Mouse (Mus musculus) gastrocnemius, postnatal 4 days (tissue): ENCODE data around the gene Retn. TPM values are rescaled to one million over a fixed set of nuclear protein-coding genes. Genes with fewer than 3 reads are reported as not detected.

ENCODE experiments used
- DNase-seq, 2 experiments: peaks; one replicate each; pipeline ENCODE4 v3.0.0; 2021 to 2022; ENCODE audit warnings: low spot score in 2 of 2, mixed read lengths in 2 of 2
- long read RNA-seq, 2 experiments: library from polyadenylated mRNA; stranded (forward); transcript quantifications; one replicate each; pipeline ENCODE4 v2.0.0; 2021
- total RNA-seq, 2 experiments: library from RNA; stranded (reverse); gene quantifications; 2 replicates each; pipeline ENCODE4 v1.2.3; 2021

Gene Retn
- 10 to 100 TPM in 1 of 2 experiments, 1 to 10 TPM in 1; 7.6 to 11.6 TPM for total RNA-seq
- long read RNA-seq, experiment 1, transcript Retn-201 (5 exons, 874 nt) = major isoform, 5 of 6 reads
- long read RNA-seq, experiment 1, partial matches to known transcripts = 1 of 6 reads
- long read RNA-seq, experiment 1, other reads (novel, unspliced or antisense) = 0 of 6 reads
- long read RNA-seq, experiment 2, transcript Retn-201 (5 exons, 874 nt) = major isoform, 7 of 7 reads
- long read RNA-seq, experiment 2, partial matches to known transcripts = 0 of 7 reads
- long read RNA-seq, experiment 2, other reads (novel, unspliced or antisense) = 0 of 7 reads

DNA sequence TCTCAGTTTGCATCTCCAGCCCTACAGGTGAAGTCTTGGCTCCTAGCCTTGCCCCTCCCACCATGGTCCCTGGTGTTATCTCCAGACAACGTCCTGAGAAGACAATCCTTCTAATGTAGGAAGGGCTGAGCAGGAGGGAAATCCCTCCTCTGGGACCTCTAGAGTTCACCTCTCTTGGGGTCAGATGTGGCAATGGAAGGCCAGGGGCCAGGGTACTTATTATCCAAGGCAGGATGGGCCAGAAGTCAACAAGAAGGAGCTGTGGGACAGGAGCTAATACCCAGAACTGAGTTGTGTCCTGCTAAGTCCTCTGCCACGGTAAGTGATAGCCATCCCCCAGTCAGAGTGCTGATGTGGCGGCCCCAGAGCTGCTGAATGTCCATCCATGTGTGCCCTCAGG is at the start of gene Retn:
Retn (plus strand) TSS at position 245 of the 400 bp plus-strand sequence.
- no peak for DNase-seq

DNA sequence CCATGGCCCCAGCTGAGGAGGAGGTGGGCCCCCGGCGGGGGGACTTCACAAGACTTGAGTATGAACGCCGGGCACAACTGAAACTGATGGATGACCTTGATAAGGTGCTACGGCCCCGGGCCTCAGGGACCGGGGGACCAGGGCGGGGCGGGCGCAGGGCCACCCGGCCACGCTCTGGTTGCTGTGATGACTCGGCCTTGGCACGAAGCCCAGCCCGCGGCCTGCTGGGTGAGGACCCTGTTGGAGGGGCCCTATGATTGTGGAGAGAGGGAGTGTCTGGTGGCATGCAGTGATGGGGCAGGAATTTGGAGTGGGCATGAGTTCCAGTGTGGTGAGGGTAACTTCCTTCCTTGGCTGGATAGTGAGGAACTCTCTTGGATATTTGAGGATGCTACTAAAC is 49.0 kb upstream of the Retn start:
- DNase-seq = no peak

DNA sequence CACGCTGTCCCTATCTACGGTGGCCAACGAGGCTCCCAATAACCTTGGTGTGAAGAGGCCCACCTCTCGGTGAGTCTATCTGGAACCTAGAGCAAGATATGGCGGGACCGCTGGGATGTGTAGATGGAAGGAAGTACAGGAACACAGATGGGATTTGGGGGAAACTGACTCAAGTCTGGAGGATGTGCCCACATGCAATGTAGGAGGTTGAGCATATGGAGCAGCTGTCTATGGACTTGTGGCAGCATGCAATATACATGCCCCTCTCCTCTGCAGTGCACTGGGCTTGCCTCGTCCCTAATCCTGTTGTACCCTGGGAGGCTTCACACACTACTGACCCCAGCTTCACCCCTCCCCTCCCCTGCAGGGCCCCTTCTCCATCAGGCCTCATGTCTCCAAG is 47.7 kb upstream of the Retn start:
- DNase-seq = no peak

DNA sequence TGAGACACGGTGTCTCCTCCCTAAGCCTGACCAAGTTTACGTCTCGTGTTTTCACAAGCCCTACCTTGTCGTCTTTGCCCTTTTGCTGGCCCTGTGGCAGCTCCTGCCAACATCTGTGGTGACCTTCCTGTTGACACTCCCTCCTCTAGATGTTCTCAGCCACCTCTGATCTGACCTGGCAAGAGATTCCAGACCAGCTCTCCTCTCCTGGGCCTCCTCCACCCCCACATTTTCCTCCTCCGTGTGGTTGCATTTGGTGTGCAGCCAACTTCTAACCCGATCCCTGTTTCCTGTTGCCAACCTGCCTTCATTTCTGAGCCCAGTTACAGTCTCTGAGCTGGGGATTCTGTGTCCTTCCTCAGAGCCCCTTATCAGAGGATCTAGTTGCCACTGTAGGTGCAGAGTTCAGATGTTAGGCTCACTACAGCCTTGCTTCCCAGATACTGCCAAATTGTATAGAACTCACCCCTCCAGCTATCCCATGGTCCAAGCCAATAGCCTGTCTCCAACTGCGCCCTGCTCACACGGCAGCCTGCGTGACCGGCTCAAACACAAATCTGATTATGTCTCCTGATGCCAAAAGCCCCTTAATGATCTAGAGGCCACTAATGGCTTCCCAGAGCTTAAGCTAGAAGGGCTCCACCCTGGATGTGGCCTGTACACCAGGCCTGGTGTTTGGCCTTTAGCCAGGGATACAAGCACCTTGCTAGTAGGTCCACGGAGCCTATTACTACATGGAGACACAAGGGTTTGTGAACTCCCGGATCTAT is 46.3 kb upstream of the Retn start:
- DNase-seq = no peak

DNA sequence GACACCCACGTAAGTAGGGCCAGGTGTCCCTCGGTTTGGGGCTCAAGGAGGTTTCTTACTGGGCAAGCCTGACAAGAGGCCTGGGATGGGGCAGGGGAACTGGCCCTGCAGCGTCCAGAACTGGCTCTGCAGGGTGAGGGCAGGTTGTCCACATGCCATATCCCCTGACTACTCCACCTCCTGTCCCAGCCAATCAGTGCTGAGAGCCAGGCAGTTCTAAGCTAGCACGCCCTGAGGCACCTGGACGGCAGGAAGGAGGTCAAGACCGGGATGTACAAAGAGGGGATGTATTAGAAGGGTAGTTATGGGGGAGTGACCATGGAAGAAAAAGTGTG is 45.8 kb upstream of the Retn start:
- DNase-seq = no peak

DNA sequence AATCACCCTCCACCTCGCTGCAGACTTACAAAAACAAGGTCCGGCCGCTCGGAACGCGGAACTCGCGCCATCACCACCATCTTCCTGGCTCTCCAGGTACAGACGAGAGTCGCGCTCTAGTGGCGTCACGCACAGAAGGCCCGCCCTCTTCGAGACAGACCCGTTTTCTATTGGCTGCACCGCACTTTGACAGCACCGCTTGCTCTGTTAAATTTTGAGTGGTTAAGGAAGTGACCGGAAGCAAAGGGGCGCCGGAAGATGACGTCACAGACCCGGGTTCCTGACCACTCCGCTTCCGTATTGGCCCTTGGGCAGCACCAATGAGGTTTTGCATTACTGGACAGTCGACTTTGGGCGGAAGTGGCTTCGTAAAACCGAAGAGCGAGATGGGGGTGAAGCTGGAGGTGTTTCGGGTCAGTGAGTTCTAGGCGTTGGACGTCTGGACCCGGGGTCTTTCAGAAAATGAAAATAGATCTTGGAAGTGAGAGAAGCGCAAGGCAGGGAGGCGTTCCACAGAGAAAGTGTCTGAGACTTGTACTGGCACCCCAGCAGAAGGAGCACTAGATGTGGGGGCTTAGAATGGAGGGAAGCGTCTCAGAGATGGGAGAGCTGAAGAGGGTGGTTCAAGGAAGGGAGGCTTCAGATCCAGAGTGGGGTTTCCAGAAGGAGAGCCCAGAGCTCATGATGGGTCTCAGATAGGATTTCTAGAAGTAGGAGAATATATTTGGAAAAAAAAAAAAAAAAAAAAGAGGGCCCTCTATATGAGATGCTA is 34.2 kb upstream of the Retn start, which contains the start of the genes Xab2 and Pet100:
Xab2 (minus strand) TSS at position 118 of the 772 bp plus-strand sequence.
Pet100 (plus strand) TSS at position 350 of the 772 bp plus-strand sequence.
- DNase-seq = peak; percentile 90 to 98

DNA sequence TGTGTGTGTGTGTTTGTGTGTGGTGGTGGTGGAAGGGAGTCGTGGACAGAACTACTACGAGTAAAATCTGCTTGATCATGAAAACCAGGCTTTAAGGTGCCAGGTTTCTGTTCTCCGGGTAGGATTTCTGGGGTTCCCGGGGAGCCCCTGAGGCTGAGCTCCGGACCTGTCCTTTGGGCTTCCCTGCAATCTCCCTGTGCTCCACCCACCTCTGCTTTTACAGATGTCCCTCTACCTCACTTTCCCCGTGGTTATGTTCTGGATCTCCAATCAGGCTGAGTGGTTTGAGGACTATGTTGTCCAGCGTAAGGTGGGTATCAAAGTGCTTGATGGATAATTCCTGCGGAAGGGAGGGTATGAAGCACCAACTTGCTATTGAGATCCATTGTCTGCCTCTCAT is 33.5 kb upstream of the Retn start:
- DNase-seq = no peak

DNA sequence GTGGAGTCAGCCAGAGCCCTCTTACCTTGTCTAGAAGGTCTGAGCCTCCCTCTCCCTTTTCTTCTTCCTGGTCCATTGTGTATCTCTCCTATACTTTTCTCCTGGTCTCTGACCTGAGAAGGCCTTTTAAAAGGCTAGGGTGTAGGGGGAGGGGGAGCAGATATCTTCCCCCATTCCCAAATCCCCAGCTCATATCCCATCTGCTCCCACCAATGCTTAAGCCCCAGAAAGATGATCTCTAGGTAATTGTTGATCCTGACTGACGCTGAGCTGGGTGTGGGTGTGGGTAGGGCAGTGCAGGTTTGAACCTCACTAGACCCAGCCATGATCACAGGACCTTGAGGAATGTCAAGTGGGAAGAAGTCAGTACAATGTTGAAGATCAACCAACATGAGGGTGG is 30.1 kb upstream of the Retn start, which contains the start of gene Pcp2:
Pcp2 (minus strand) TSS at position 101 of the 400 bp plus-strand sequence.
- DNase-seq = no peak

DNA sequence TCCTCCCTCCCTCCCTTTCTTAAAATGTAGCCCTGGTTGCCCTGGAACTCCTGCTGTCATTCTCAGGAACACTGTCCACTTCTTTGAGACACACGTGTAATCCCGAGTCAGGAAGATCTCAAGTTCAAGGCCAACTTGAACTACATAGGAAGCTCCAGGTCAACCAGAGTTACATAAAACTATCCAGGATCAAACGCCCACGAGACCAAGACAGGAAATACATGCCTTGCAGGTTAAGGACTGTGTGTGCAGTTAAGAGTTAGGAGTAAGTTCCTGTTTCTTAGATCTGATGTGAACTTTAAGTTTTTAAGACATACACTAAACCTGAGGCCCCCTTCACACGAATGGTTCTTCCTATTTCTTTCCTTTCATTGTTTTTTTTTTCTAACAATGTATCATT is 28.6 kb upstream of the Retn start:
- DNase-seq = no peak

DNA sequence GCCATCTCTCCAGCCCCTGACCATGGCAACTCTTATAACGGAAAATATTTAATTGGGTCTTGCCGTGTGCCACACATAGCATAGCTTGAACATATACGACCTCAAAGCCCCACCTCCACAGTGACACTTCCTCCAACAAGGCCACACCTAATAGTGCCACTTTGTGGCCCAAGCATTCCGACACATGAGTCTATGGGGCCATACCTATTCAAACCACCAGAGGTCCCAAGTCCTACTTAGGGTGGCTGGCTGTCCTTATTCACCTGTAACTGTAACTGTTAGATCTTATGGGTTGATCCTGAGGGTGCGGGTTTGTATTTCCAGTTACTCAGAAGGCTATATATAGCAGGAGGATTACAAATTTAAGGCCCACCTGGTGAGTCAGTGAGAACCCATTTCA is 27.6 kb upstream of the Retn start:
- DNase-seq = no peak

DNA sequence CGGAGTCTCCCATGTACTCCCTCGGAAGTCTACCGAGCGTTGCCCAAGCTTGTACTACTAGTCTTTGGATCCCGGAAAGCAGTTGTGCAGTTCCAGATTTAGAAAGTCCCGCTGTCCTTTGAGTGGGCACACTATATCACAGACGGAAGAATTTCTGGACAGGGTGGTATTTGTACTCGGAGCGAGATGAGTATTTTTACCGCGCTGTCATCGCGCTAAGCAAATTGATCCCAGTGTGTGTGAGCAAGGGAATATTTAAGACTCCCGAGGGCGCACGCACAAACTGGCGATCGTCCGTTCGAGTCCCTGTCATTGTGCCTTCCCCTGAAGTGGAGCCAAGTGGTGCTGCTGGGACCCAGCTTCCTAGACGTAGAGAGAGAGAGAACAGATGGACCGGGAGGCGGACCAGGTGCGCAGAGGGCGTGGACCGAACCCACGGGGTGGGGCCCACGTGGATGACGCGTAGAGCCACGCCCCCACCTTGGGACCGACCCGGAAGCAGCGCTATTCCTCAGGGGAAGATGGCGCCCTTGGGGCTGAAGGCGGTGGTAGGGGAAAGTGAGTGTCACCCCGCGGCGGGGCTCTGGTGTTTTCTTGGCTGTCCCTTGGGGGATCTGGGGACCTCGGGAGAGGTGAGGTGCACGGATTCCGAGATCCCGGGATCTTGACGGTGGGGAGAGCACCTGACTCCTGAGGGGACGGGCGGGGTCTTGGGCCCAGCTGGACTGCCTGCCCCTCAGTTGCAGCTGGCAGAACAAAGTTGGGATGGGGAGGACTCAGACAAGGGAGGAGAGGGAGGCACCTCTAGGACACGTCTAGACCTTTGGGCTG is 24.7 kb upstream of the Retn start, which contains the start of gene Stxbp2:
Stxbp2 (plus strand) TSS at position 309 of the 831 bp plus-strand sequence.
- no peak for DNase-seq

DNA sequence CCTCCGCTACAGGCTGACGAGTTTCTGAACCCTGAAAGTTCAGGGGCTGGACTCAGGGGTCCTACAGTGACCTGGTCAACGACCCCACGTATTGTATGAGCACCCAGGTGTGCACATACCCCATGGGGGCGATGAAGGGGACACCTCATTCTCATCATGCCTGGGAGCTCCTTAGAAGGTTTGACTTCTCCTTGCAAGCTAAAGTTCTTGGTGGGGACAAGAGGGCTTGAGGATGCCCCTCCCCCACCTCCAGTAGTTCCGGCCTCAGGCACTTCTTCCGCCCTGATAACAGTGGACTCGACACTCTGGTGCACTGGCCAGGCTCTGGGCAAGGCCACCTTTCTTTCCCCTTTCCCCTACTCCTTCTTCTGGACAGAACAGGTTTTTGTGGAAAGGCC is 24.1 kb upstream of the Retn start:
- DNase-seq = no peak

DNA sequence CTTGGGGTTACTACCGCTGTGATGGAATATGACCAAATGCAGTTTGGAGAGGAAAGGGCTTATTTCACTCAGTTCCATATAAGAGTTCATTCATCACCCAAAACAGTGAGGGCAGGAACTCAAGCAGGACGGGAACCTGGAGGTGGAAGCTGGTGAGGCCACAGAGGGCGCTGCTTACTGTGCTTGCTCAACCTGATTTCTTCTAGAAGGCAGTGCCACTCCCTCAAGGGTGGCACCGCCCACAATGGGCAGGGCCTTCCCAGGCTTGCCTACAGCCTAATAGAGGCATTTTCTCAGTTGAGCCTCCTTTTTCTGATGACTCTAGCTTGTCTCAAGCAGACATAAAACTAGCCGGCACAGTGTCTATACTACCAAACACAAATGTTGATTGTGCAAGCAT is 9.8 kb upstream of the Retn start:
- peak in 1 of 2 experiments; percentile 34 for DNase-seq

DNA sequence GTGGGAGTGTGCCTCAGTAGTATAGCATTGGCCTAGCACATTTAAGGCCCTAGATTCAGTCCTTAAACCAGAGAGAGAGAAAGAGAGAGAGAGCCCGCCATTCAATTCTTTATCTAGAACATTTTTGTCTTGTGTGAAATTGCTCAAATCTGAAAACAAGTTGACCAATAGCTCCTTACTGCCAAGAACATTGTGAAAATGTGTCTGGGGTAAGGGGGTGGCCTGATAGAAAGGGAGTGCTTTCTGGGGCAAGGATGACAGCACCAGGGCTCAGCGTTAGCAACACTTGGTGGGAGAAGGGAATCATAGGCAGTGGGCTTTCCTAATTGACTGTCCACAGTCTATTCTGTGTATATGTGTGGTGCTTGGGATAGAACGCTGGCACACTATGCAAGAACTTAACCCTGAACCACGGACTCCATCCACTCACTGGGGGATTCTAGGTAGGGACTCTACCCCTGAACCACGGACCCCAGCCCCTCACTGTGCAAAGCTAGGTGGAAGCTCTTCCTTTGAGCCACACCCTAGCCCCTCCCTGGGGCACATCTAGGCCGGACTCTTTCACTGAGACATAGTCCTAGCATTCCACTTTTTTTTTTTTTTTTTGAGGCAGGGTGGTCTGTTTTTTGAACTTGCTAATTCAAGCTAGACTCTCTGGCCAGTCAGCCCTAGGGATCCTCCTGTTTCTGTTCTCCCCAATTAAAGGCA is 8.6 kb upstream of the Retn start:
- no peak for DNase-seq

DNA sequence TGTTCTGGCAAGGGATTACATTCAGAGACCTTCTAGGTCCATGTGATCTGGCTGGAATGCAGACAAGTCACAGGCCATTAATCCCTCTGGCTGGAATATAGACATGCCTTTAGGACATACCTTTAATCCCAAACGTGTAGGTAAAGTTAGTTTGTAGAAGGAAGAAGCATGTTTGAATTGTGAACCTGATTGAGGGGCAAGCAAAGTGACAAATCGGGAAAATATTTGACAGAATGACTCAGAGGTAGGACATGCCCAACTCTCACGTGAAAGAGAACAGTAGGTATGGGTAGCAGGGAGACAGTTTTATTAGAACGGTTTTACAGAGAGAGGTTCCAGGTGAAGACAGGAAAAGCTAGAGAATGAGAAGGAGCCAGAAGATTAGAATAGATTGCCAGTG is 8.0 kb upstream of the Retn start:
- no peak for DNase-seq

DNA sequence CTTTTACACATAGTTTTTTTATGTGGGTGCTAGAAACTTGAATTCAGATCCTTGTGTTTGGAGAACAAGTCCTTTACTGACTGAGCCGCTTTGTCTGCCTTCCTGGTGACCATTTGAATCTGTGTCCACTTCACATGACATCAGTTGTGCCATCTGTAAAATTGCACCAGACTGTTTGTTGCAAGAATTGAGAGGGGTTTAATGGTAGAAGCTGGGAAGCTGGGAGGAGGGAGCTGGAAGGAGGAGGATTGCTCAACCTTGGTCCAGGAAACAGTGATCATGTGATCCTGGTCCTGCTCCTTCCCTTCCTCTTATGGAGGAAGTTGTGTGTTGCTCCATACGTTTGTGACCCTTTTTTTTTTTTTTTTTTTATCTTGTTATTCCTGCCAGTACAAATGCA is 7.3 kb upstream of the Retn start:
- DNase-seq = no peak

DNA sequence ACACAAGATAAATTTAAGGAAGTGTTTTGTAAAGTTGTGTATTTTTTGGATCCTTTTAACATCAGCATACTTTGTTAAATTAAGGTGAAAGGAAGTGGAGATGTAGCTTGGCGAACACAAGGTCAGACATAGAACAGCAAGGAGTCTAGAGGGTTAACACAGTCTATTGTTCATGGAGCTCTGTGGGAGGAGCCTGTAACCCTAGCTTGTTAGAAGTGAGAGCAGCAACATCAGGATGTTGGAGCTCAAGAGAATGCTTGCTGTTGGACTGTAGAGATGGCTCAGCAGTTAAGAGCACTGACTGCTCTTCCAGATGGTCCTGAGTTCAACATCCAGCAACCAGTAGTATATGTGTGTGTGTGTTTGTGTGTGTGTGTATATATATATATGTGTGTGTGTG is 6.6 kb upstream of the Retn start:
- no peak for DNase-seq

DNA sequence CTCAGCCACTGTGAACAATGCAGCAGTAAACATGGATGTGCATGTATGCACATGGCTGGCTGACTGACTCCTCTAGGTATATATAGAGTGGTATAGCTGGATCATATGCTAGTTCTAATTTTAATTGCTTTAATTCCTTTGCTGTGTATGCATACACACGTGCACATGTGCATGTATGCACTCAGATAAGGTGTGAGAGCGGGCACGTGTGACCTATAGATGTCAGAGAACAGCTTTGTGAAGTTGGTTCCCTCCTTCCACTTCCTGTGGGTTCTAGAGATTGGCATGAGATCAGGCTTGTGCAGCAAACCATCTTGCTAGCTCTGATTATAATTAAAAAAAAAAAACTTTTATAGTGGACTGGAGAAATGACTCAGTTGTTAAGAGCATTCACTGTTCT is 2.7 kb upstream of the Retn start:
- no peak for DNase-seq

DNA sequence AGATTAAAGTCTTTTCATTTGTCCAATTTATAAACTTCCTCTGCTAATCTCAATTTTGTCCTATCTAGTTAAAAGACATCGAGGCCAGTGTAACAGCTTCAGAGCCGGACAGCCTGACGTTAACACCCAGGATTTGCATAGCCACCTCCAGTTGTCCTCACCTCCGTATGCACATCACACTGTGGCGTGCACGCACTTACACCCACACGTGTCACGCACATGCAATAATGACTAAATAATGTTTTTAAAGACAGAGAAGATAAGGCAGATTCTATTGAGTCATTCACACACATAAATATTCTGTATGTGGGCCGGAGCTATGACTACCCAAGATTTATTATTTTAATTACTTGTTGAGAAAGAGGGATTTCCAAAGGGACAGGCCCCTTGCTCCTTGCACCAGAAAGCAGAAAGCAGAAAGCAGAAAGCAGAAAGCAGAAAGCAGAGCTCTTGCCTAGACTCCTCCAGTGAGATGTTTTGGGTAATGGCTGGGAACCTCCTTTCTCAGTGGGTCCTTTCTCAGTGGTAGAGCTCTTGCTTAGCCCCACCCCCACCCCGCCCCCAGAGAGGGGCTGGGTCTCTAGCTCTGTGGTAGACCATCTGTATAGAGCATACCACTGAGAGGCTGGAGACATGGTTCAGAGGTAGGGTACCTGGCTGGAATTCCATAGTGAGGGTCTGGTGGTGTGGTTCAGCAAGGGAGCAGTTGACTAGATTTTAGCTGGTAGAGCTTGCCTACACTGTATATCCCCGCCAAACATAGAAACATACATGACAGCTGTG is 653 bp upstream of the Retn start:
- DNase-seq = no peak
